Mouse (Mus musculus) heart, postnatal 0 days (tissue): ENCODE data around the gene Pou2f3. TPM values are rescaled to one million over a fixed set of nuclear protein-coding genes. Genes with fewer than 3 reads are reported as not detected.
"Not testable (repeated sequence)": the region's sequence is repeated elsewhere in the genome, so short reads cannot be mapped to it uniquely, and the experiment has no call there.

Experiments
- ATAC-seq: fragments of 200-750 bp; cut with Nextera tagmentation; 2 replicates; pipeline ENCODE4 v1.8.0; 2017; ENCODE audit warnings: low read depth, moderate number of reproducible peaks, moderate library complexity; ENCODE audit not compliant: insufficient read depth
- DNase-seq: peaks from one replicate; pipeline ENCODE4 v3.0.0-alpha.2; 2016; ENCODE audit warnings: low spot score
- H3K27ac ChIP-seq: fragments of 300-500 bp; sonication (generic); 2 replicates; pipeline ENCODE4 v1.5.1; 2014; ENCODE audit warnings: low read depth, mild to moderate bottlenecking
- H3K27me3 ChIP-seq: fragments of 300-500 bp; sonication (generic); 2 replicates; pipeline ENCODE4 v1.6.1; 2014; ENCODE audit warnings: low read length, mixed read lengths; ENCODE audit not compliant: control insufficient read depth, insufficient read depth
- H3K36me3 ChIP-seq: fragments of 300-500 bp; sonication (generic); replicated peaks from 2 replicates; pipeline ENCODE4 v1.6.1; 2014; ENCODE audit warnings: low read length, mixed read lengths; ENCODE audit not compliant: control insufficient read depth, insufficient read depth
- H3K4me1 ChIP-seq: fragments of 300-500 bp; sonication (generic); 2 replicates; pipeline ENCODE4 v1.6.1; 2014; ENCODE audit warnings: antibody characterized with exemption; ENCODE audit not compliant: control insufficient read depth, insufficient read depth
- H3K4me2 ChIP-seq: fragments of 300-500 bp; sonication (generic); 2 replicates; pipeline ENCODE4 v1.6.1; 2014; ENCODE audit warnings: low read depth, mild to moderate bottlenecking, low read length, moderate library complexity
- H3K4me3 ChIP-seq: fragments of 300-500 bp; sonication (generic); 2 replicates; pipeline ENCODE4 v1.5.1; 2014; ENCODE audit warnings: low read depth, low read length
- H3K9ac ChIP-seq: fragments of 300-500 bp; sonication (generic); replicated peaks from 2 replicates; pipeline ENCODE4 v1.6.1; 2014; ENCODE audit warnings: low read depth, low read length, mixed read lengths
- H3K9me3 ChIP-seq: fragments of 300-500 bp; sonication (generic); replicated peaks from 2 replicates; pipeline ENCODE4 v1.6.1; 2016; ENCODE audit warnings: low read length; ENCODE audit not compliant: control insufficient read depth
- CTCF ChIP-seq: IDR thresholded peaks from 2 replicates; pipeline ENCODE4 v1.5.1; 2016; ENCODE audit warnings: antibody characterized with exemption, control low read depth, low read depth
- EP300 ChIP-seq: IDR thresholded peaks from 2 replicates; pipeline ENCODE4 v1.6.1; 2016; ENCODE audit warnings: antibody characterized with exemption, low read depth
- WGBS: fragments of 180-500 bp; shearing (Covaris S2); extraction: QIAGEN DNeasy Blood & Tissue Kit; methylation state at CpG from one replicate; pipeline ENCODE4 v1.1.7; 2014; 5-methylcytosine and 5-hydroxymethylcytosine counted together
- polyA plus RNA-seq: library from polyadenylated mRNA; unstranded; fragments of >200 nt; fragmentation: Nextera tagmentation; extraction: Ambion mirVana; gene quantifications from 2 replicates; pipeline ENCODE4 v1.2.1, GENCODE M21; 2015
- total RNA-seq: library from RNA; depleted of rRNA; stranded (reverse); fragments of >200 nt; gene quantifications from 2 replicates; pipeline ENCODE4 v1.2.3, GENCODE M21; 2014; ENCODE audit warnings: low replicate concordance

Gene Pou2f3
- total and polyA plus RNA-seq, 2 experiments from 2014 or later = 0.08 TPM; not detected in 1

- Histone ChIP-seq H3K27ac (no peak overlapping the region), H3K4me3 (no peak overlapping the region), H3K4me2 (no peak overlapping the region), H3K27me3 (no peaks in the 10 kb centered on the region), H3K4me1 (0 out of 2 replicates have a peak, but pooled peaks cover 5% of the 10 kb centered on the region), H3K36me3 (no peaks in the 10 kb centered on the region), H3K9me3 (no peaks in the 10 kb centered on the region), H3K9ac (no peak overlapping the region)
- TF ChIP-seq EP300 = no peak
- TF ChIP-seq CTCF = 0 out of 2 replicates have a peak, but pooled peaks have one; percentile 5
- ATAC-seq = no peak
- DNase-seq = no peak
- 85% methylated on average over 2 of the region's 2 CpGs for WGBS
These were observed 79.5 kb downstream of the Pou2f3 start for GRCm38 (mm10) chr9:43130684-43131083.

- TF ChIP-seq CTCF (no peak), EP300 (no peak)
- Histone ChIP-seq H3K4me1 (0 out of 2 replicates have a peak, but pooled peaks cover 5% of the 10 kb centered on the region), H3K4me2 (no peak overlapping the region), H3K27me3 (no peaks in the 10 kb centered on the region), H3K9ac (no peak overlapping the region), H3K9me3 (no peaks in the 10 kb centered on the region), H3K4me3 (no peak overlapping the region), H3K36me3 (no peaks in the 10 kb centered on the region), H3K27ac (no peak overlapping the region)
- DNase-seq (peak; percentile 10), ATAC-seq (peak; percentile 28; the same call in 1 of the 2 replicates)
- WGBS = 38% methylated on average over 10 of the region's 10 CpGs
These were observed 82.9 kb downstream of the Pou2f3 start for GRCm38 (mm10) chr9:43127101-43127787.

GRCm38 (mm10) chr9:43122379-43122778, 87.8 kb downstream of the Pou2f3 start:
- Histone ChIP-seq H3K4me1 (0 out of 2 replicates have a peak, but pooled peaks cover under 1% of the 10 kb centered on the region), H3K4me3 (no peak overlapping the region), H3K4me2 (no peak overlapping the region), H3K9me3 (no peaks in the 10 kb centered on the region), H3K27me3 (no peaks in the 10 kb centered on the region), H3K36me3 (no peaks in the 10 kb centered on the region), H3K9ac (no peak overlapping the region), H3K27ac (no peak overlapping the region)
- ATAC-seq = no peak; the same call in 1 of the 2 replicates
- TF ChIP-seq EP300 (no peak), CTCF (peak; percentile 36)
- WGBS = 4% methylated on average over 1 of the region's 1 CpGs
- DNase-seq = no peak

GRCm38 (mm10) chr9:43121948-43122347, 88.2 kb downstream of the Pou2f3 start:
- H3K9ac ChIP-seq, H3K27ac ChIP-seq, H3K4me2 ChIP-seq, H3K4me1 ChIP-seq, H3K9me3 ChIP-seq, H3K27me3 ChIP-seq, H3K36me3 ChIP-seq, DNase-seq, H3K4me3 ChIP-seq, ATAC-seq: not testable (repeated sequence)
- 85% methylated on average over 2 of the region's 2 CpGs for WGBS

GRCm38 (mm10) chr9:43116997-43117336, 93.2 kb downstream of the Pou2f3 start:
- TF ChIP-seq CTCF (no peak), EP300 (no peak)
- Histone ChIP-seq H3K9me3 (no peaks in the 10 kb centered on the region), H3K4me2 (no peak overlapping the region), H3K4me3 (no peak overlapping the region), H3K27me3 (no peaks in the 10 kb centered on the region), H3K36me3 (no peaks in the 10 kb centered on the region), H3K27ac (no peak overlapping the region), H3K9ac (no peak overlapping the region), H3K4me1 (peaks cover 9% of the 10 kb centered on the region; the same call in 1 of the 2 replicates)
- WGBS = 89% methylated on average over 6 of the region's 6 CpGs
- no peak for ATAC-seq
- DNase-seq = no peak
